ENCODE assay signal across 1 mouse cellular context in the genomic region with DNA sequence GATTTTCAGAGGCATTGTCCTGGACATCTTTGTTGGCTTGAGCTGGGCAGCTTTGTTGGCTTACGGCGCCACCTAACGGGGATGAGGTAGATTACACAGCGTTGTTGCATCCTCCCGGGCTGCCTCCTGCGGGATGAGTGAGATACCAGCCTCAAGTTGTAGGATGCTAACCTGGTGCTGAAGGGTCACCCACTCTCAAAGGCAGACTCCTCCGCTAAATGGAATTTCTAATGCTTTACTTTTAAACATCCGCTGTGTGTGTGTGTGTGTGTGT.
TF ChIP-seq lines count a peak whose summit lies in the region.

No protein-coding gene starts in this region.

TF ChIP-seq in CH12.LX, 34 proteins besides CTCF, POLR2A, EP300 and RAD21 (continued from another document):
- TF ChIP-seq ZC3H11A (IDR thresholded peaks at IDR 0.05; ENCODE audit: low read depth, low read length) (peak; percentile 91), TCF12 (IDR thresholded peaks at IDR 0.05; ENCODE audit: low read depth, low read length) (peak; percentile 53), RCOR1 (conservative IDR thresholded peaks at IDR 0.05; ENCODE audit: low read depth, low read length) (no peak), USF1 (IDR thresholded peaks at IDR 0.05; ENCODE audit: low read depth, low read length) (no peak), IRF4 (IDR thresholded peaks at IDR 0.05; ENCODE audit: low read depth, low read length) (peak; percentile 32; the same call in 1 of the 2 replicates), USF2 (conservative IDR thresholded peaks at IDR 0.05; ENCODE audit: low read depth, low read length) (no peak), MYC (IDR thresholded peaks at IDR 0.05; ENCODE audit: low read depth, low read length) (0 out of 2 replicates have a peak, but pooled peaks have one; percentile 43), CHD1 (IDR thresholded peaks at IDR 0.05; ENCODE audit: low read depth, low read length) (0 out of 2 replicates have a peak, but pooled peaks have one; percentile 16)
TF ChIP-seq in CH12.LX: peak in this region for 11.
